Mouse (Mus musculus) heart, adult 2 months (tissue): ENCODE measurements at regions not wholly inside any gene's neighbourhood (a gene's known extent, or its start where the extent isn't known, plus 50 kb on each side); places are given as distances from the start of the nearest gene placed in this dataset.

Experiments
- CTCF ChIP-seq: fragments of 200-600 bp; IDR thresholded peaks from 2 replicates; pipeline ENCODE4 v1.8.1; 2022; ENCODE audit warnings: antibody characterized with exemption, mild to moderate bottlenecking, moderate library complexity
- EP300 ChIP-seq: fragments of 200-500 bp; IDR thresholded peaks from 2 replicates; pipeline ENCODE4 v1.6.1; 2011; ENCODE audit warnings: low read depth, low read length, control low read depth; ENCODE audit not compliant: insufficient read depth
- POLR2A ChIP-seq: fragments of 200-500 bp; IDR thresholded peaks from 2 replicates; pipeline ENCODE4 v1.6.1; 2011; ENCODE audit warnings: mild to moderate bottlenecking, low read depth, low read length, control low read depth; ENCODE audit not compliant: insufficient read depth

- TF ChIP-seq EP300, result no peak
- no peak for TF ChIP-seq CTCF
- TF ChIP-seq POLR2A, result no peak
These were observed 1296.6 kb upstream of the Fam98a start for GRCm38 (mm10) chr17:76848307-76848706.
